Mouse (Mus musculus) T-helper 1 cell (primary cell): ENCODE measurements at regions not wholly inside any gene's neighbourhood (a gene's known extent, or its start where the extent isn't known, plus 50 kb on each side); places are given as distances from the start of the nearest gene placed in this dataset.

Experiments
- in situ Hi-C: fragments of 300-600 bp; cut with MboI, MseI; formaldehyde crosslinking; loops from one replicate; pipeline ENCODE4 v1.15.1; 2025; ENCODE audit warnings: high pct_unique_total_duplicates

DNA sequence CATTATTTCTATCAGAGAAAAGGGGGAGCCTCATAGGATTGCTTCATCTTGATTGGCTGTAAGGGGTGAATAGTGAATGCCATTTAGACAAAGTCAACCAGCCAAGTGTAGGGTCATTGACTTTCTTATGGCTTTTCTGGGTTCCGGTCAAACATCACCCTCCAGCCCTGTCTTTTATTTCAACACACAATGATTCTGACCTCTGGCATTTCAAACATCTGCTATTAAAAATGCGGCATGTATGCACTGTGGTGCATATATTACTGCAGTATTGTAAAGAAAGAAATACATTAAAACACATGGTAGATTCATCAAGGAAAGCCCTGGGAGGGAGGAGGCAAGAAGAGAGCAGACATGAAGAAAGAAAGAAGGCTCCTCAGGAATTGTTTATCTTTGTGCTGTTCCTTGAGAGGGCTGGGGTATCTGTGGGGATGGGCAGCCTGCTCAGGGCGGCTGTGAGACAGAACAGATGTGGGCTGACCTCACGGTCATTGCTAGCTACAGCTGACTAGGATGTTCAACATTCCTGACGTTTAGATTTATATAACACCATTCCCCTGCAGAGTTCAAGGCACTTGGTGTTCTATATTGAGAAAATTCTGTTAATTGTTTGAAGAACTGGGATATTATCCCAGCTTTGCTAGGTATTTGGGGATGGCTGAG, 303.5 kb upstream of the Ppp2r3a start:
- in situ Hi-C loops: no loop called here

GRCm38 (mm10) chr9:101552789-101553188, 301.2 kb upstream of the Ppp2r3a start:
- in situ Hi-C loops: no loop called here

- in situ Hi-C loops: no loop called here
Observed at GRCm38 (mm10) chr9:101551256-101551655, 299.7 kb upstream of the Ppp2r3a start.

DNA sequence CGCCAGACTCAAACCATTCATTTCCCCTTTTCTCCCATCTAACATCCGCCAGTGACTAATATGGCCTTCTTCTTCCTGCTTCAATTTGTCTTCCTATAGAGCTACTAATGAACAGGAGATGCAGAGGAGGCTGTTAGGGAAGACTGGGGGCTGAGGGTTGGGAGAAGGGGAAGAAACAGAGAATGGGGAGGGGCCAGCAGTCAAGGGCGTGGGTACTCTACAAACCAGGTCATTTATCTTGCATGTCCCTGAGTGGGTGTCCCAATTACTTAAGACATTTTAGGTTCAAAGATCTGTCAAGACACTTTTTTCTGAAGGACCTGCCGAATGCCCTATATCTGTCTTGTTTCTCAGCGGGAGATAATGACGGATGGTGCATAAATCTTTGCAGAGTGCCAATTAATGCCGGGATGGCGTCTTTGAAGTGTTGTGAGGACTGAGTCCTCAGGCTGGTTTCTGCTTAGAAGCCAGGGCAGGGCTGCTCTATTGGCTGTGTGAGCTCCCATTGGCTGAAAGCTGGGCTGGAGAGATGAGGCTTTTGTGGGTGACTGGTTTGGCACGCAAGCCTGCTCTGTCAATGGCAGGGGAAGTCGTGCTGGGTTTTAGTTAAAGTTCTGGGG, 294.7 kb upstream of the Ppp2r3a start:
- in situ Hi-C loops: no loop called here

GRCm38 (mm10) chr9:101518137-101518536, 266.5 kb upstream of the Ppp2r3a start:
- in situ Hi-C loops: no loop called here

DNA sequence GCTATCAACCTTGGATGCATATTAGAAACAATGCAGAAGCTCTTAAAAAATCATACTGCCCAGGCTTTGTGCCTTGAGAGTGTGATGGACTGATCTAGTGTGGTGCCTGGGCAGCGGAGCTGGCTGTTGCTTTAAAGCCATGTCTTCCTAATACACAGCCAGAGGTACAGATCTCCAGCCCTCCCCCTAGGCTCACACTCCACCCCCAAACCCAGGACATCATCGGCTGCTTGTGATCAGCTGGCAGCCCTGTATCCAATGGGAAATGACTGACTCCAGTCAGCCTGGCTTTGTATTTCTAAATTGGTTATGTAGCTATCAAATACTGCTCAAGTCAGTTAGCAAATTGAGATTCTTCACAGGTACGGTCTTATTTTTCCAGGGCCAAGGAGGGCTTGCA, 259.2 kb upstream of the Ppp2r3a start:
- in situ Hi-C loops: no loop called here

DNA sequence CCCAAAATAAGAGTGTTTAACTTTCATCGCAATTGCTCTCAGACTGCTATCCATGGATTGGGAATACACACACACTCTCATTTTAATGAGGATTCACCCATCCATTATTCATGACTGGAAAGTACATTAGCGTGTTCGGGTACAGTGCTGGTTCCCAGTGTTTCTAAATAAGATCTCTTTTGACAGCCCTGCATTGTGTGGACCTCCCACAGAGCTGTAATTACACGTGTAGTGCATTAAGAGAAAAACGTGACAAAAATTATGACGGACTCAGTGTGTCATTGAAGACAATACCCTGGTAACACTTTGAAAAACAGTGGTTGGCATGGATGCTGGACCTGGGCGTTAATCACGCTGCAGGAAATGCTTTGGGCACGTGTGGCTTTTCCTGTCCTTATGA, 257.6 kb upstream of the Ppp2r3a start:
- in situ Hi-C loops: no loop called here

DNA sequence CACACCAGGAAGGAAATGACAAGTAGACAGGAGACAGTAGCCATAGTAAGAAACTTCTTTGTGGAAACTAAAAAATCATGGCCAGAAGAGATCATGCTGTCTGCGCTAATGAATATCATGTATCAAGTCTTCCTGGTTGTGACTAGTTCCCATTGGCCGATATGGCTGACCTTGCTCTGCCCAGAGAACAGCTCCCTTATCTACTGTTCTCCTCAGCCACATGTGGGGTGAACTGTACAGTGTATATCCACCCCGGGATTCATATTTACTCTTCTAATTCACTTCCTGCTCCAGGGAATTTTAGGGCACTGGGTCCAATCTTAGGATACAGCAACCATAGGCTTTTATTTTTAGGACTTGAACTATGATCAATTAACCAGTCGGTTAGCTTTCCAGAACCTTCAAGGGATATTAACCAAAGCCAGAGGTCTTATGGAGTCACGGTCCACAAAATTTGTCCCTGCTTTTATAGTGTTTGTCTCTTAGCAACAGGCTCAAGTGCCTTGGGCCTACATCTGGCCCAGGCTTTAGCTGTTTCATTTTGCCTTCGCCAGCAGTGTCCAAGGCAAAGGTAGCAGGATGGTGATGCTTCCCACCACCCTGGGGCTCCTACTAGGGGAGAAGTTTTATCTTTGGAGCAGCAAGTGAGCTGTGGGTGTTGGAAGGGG, 255.6 kb upstream of the Ppp2r3a start:
- in situ Hi-C loops: no loop called here

DNA sequence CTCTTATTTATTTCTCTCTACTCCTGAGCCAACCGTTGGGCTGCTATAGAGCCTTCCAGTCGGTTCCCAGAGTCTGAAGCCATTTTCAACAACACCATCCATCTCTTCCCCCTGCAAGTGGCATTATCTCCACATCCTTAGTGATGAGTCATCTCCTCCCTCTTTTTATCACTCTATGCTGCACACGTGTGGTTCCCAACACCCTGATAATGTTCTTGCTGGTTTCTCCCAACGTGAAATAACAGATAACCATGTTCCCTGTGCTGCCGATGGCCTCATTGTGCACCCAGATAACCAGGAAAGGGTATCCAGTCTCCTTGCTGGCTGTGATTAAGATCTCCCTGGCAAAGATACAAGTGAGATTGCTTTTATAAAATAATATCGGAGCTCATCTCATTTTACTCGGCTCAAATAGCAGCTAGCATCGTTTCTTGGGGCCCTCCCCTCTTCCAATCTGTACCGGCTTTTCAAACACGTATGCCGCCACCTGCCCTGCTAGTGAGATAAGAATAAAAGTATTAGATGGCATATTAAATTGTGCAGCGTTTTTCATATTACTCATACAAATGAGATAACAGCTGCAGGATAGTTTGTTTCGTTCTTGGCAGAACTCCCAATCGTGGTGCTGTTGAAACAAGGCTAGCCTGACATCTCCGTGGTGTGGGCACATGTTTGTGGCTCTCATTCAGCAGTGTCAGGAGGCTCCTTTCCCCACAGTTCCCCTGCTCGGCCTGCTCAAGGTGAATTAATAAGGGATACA, 250.3 kb upstream of the Ppp2r3a start:
- in situ Hi-C loops: no loop called here

DNA sequence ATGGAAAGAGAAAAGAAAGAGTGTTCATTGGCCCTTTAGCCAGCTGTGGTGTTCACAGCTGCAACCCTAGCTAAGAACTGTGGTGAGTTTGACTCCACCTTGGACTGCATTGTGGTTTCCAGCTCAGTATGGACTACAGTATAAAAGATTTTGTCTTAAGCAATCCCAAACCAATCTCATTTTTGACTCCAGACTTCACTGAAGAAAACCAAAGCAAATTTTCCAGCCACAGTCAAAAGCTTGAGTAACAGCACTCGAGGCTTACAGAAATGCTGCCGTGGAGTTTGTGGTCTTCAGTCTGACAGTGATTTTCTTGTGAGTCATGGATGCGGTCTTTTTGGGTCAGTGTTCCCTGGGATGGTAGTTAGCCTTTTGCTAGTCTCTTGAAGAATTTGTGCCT, 249.4 kb upstream of the Ppp2r3a start:
- in situ Hi-C loops: no loop called here

- in situ Hi-C loops: no loop called here
Observed at GRCm38 (mm10) chr9:101498721-101499120, 247.1 kb upstream of the Ppp2r3a start.

DNA sequence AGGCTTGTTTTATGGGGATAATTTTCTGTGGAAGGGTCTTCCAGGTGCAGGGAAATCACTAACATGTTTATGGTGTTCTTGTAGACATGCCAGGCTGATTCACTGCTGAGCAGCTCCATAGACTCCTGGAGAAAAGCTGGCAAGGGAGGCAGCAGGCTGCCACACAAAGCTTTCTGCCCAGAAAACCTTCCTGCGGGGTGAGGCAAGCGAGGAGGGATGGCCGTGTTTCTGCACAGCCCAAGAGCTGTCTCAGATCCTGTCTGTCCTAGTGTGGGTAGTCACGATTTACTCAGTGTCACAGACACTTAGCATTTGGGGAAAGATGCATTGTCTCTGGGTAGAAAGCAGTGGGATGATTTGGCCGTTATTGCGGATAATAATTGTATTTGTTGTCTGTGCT, 244.2 kb upstream of the Ppp2r3a start:
- in situ Hi-C loops: no loop called here

DNA sequence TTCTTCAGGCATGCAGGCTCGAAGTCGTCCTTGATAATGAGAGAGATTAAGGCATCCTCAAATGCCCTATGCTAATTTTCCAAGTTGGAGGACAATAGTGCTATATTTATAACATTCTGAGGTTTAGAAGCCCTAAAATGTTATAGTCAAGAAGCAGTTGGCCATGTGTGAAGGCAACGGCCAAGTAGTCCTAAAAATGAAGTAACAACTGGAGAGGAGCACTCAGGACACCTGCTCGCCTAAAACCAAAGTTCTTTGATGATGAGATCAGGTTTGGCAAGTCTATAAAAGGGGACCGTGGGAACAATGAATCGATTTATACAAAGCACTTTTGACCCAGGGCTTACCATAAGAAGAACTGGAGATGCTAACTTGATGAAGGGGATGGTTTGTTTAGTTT, 237.4 kb upstream of the Ppp2r3a start:
- in situ Hi-C loops: no loop called here

- in situ Hi-C loops: no loop called here
Observed at GRCm38 (mm10) chr9:101476223-101476622, 224.6 kb upstream of the Ppp2r3a start.

- in situ Hi-C loops: no loop called here
Observed at GRCm38 (mm10) chr9:101473074-101473461, 221.5 kb upstream of the Ppp2r3a start.

- in situ Hi-C loops: no loop called here
Observed at GRCm38 (mm10) chr9:101472101-101473073, 220.8 kb upstream of the Ppp2r3a start.

DNA sequence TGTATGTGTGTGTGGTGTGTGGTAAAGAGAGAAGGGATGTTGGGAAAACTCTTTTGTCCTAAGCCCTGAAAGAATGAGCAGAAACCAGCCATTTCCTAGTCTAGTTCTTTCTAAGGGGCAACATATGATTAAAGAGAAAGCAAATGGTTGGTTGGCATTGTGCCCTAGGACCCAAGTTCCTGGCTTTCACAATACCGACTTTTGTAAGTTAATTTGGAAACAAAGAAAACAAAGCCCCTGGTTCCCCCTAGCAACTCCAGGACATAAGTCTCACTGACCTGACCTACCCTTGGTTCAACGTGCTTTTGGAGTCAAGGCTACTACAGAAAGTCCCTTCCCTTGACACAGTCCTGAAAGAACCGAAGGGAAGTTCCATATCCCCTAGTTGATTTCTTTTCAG, 220.1 kb upstream of the Ppp2r3a start:
- in situ Hi-C loops: no loop called here

- in situ Hi-C loops: no loop called here
Observed at GRCm38 (mm10) chr9:101469756-101470155, 218.2 kb upstream of the Ppp2r3a start.

DNA sequence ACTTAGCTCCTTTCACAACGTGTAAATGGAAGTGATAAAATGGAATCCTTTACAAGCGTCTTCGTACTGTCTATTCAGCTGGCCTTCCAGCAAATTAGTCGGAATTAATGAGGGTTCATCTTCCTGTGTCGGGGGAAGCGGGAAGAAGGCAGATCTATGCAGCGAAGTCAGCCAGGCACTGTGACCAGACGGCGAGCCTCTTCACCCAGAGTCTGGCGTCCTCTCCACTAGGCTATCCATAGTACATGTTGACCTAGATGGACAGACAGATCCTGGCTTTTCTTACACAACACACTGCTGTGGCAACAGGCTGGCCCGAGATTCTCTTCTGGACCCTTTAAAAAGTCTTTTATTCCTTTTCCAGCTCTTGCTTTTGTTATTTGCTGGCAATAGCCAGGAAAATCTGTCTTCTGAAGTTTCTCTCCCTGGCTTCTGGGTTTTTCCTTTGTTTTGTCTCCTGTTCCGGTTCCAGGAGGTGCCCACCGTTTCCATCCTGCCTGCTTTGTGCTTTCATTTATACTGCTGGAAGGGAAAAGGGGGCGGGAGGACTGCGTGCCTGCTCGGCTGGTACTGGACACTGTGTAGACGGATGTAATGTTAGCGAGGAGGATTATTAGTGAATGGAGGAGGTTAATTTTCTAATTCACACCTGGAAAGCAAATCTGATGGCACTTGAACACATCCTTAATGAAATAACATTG, 213.3 kb upstream of the Ppp2r3a start:
- in situ Hi-C loops: no loop called here

- in situ Hi-C loops: no loop called here
Observed at GRCm38 (mm10) chr9:101458947-101459627, 207.5 kb upstream of the Ppp2r3a start.
